In the genomic region with DNA sequence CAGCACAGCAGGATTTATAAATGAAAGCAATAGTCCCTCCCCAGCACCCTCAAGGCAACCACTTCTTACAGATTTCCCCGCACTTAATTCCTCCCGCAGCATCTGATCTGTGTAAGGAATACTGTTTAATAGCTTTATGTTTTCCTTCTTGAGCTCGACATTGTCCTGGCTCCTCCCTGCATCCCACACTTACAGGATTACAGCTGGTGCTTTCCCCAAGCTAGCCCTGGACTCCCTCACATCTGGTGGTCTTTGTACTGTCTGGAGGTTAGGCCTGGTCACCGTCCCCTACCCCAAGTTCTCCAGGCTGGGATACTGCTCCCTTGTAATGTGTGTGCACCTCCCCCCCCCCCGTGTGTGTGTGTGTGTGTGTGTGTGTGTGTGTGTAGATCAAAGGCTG, we compare ENCODE assay signal across 13 mouse cellular contexts.
"Had no signal": no experiment of that assay in that cellular context is flagged by ENCODE, and none has a peak within 500 bp of the region (broad histone marks: within the 10 kb centered on the region; RNA-seq: fewer than 3 reads in every experiment).

No protein-coding gene starts in this region.

- H3K9ac ChIP-seq: intestine, embryonic 15.5 days; limb, embryonic 13.5 days; liver, embryonic 14.5 days; midbrain, embryonic 12.5 days; neural tube, embryonic 15.5 days had no signal

- H3K4me2 ChIP-seq: intestine, embryonic 15.5 days; limb, embryonic 13.5 days; midbrain, embryonic 12.5 days; neural tube, embryonic 15.5 days had no signal

- H3K9me3 ChIP-seq: intestine, embryonic 15.5 days; limb, embryonic 13.5 days; midbrain, embryonic 12.5 days; neural tube, embryonic 15.5 days had no signal

- H3K4me3 ChIP-seq: intestine, embryonic 15.5 days; limb, embryonic 13.5 days; midbrain, embryonic 12.5 days; myocyte; neural tube, embryonic 15.5 days had no signal

- H3K27me3 ChIP-seq: intestine, embryonic 15.5 days; limb, embryonic 13.5 days; midbrain, embryonic 12.5 days; neural tube, embryonic 15.5 days had no signal

- DNase-seq: kidney, postnatal 10 days; layer of hippocampus, adult 9-11 months; layer of hippocampus, postnatal 36 days; lung, adult 18-20 months; right cerebral cortex, adult 18-20 months; right cerebral cortex, postnatal 25 days; thymus, postnatal 36 days had no signal

- H3K27ac ChIP-seq: intestine, embryonic 15.5 days; limb, embryonic 13.5 days; liver, embryonic 14.5 days; midbrain, embryonic 12.5 days; neural tube, embryonic 15.5 days had no signal

- ATAC-seq: intestine, embryonic 15.5 days had no signal

- H3K36me3 ChIP-seq: intestine, embryonic 15.5 days; neural tube, embryonic 15.5 days had no signal
